Mouse (Mus musculus) Patski (cell line): ENCODE results near the gene Bbs9. TPM values are rescaled to one million over a fixed set of nuclear protein-coding genes. Genes with fewer than 3 reads are reported as not detected.

Experiments
- ATAC-seq: fragments of 100-300 bp; one replicate; pipeline ENCODE4 v1.8.0; 2021
- CTCF ChIA-PET: fragments of 350-600 bp; sonication (Branson Sonifier 250); formaldehyde crosslinking; loops from one replicate; lab custom pipeline; 2022; ENCODE audit warnings: inconsistent platforms; lab: Charles Lee
- POLR2A ChIA-PET: fragments of 350-600 bp; sonication (Branson Sonifier 250); formaldehyde crosslinking; loops from one replicate; lab custom pipeline; 2022; ENCODE audit warnings: antibody characterized with exemption, inconsistent platforms; lab: Charles Lee
- DNase-seq: peaks from one replicate; pipeline ENCODE4 v3.0.0-alpha.2; 2011; ENCODE audit warnings: low read depth, low spot score
- H3K27me3 ChIP-seq: fragments of 371-371 bp; one replicate; pipeline ENCODE4 v1.5.1; 2021
- CTCF ChIP-seq: fragments of 100-300 bp; IDR thresholded peaks from one replicate; pipeline ENCODE4 v1.5.1; 2021
- in situ Hi-C: fragments of 300-500 bp; cut with MboI; formaldehyde crosslinking; loops from 3 replicates; pipeline ENCODE4 v1.11.1; 2018; ENCODE audit warnings: low pct_unique_long_range_greater_than_20kb, mixed read lengths
- polyA plus RNA-seq: library from polyadenylated mRNA; unstranded; gene quantifications from one replicate; pipeline ENCODE4 v1.2.3, GENCODE M21; 2021

Gene Bbs9
- polyA plus RNA-seq, 1 experiment from 2014 or later = 12.8 TPM

DNA sequence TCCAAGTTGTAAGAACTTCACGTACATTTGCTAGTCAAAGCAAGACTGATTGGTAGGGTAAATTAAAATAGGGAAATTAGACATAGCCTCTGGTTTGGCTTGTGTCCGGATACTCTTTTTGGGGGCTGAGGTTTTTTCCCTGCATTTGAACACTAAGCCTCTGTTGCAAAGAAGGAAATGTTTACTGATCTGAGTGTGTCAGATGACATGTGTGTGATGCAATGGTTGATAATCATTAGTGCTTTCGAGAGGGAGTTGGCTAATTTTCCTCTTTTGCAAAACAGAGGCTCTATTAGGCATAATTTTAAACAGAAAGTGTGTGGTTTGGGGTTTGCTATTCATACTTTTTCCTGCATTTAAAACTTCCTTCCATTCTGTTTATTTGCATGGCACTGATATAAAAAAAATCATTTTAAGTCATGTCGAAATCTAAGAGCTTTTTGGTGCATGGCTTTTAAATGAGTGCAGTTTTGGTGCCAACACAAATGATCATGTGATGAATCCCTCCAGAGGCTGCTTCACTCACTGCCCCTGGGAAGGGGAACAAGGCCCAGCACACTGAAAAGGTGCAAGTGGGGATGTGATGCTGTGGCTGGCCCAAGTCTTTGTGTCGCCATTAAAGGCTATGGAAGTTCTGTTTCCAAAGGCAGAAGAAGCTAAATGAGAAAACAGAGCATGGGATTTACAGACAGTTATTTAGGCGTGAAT is 211.4 kb downstream of the Bbs9 start:
- no peak for TF ChIP-seq CTCF
- CTCF ChIA-PET = interaction anchor here (1.3 kb wide), 1 partner anchor 9 kb away, joined by 5 read pairs; no protein-coding TSS in a partner anchor
- ATAC-seq (no peak), DNase-seq (no peak)
- POLR2A ChIA-PET = no interaction called here
- in situ Hi-C loops = no loop called here
- H3K27me3 ChIP-seq = no peaks in the 10 kb centered on the region

DNA sequence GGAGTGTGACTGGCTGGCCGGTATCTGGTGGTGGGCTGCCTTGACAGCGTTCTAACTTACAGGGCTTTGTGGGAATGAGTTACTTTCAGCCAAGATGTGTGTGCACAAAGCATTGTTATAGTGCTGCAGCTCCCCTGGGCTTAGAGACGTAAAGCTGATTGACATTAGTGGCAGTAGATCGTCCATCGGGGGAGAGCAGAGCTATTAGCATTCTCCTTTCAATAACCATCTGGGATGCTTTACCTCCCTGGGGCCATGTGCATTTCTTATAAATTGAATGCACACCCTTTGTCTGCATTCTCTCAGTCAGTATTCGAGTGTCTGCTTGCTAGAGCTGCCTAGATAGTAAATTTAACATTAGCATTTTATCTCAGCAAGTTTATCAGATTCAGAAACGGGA is 214.7 kb downstream of the Bbs9 start:
- TF ChIP-seq CTCF = no peak
- ChIA-PET POLR2A (no interaction called here), CTCF (no interaction called here)
- no peak for ATAC-seq
- no peak for DNase-seq
- in situ Hi-C loops = loop anchor here (10.0 kb wide), 1 partner anchor 155 kb away; no protein-coding TSS in a partner anchor
- H3K27me3 ChIP-seq = no peaks in the 10 kb centered on the region

DNA sequence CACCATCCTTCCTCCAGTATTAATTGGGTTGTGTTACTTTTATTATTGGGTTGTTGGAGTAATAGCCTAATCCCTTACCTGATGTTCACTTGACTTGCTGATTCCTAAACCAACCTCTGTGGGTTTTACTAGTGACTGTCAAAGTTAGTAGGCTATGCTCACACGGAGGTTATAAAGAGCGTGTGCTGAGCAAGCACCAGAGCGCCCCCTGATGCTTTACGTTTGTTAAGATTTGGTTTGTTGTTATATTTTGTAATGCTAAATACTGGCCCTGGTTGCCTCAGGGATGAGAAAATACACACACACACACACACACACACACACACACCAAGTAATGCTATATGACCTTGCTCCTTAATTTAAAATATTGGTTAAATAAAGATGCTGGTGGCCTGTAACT is 219.9 kb downstream of the Bbs9 start:
- H3K27me3 ChIP-seq = no peaks in the 10 kb centered on the region
- ChIA-PET POLR2A (no interaction called here), CTCF (interaction anchor here (0.5 to 1.4 kb wide), 4 partner anchors 8 to 462 kb away, joined by 3 to 5 read pairs (median 4); no protein-coding TSS in a partner anchor)
- in situ Hi-C loops = loop anchor here (10.0 kb wide), 1 partner anchor 161 kb away; no protein-coding TSS in a partner anchor
- ATAC-seq (no peak), DNase-seq (no peak)
- TF ChIP-seq CTCF = no peak

DNA sequence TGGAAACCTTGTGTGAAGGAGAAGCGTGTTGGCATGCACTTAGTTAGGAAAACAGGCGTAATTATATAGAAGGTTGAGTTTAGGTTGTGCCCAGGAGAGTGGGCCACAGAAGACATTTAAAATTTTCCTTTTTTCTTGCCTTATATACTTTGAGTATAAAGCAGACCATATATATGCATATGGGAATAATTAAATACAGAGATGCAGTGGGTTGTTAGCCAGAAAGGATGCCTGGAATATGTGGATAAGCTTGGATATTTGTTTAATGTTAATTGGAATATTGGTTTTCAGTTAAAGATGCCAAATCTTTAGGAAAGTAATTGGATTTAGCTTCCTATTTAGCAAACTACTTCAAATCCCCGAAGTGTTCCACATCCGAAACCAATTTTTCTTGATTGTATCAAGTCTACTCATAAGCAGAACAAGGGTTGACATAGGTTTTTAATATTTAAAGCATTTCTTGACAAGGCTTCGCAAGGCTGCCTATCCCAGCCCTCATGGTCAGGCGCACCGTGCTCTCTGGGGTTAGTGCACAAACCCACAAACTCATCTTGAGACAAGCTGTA is 221.4 kb downstream of the Bbs9 start:
- no peak for TF ChIP-seq CTCF
- in situ Hi-C loops = loop anchor here (10.0 kb wide), 1 partner anchor 162 kb away; no protein-coding TSS in a partner anchor
- ATAC-seq (no peak), DNase-seq (no peak)
- no peaks in the 10 kb centered on the region for H3K27me3 ChIP-seq
- ChIA-PET POLR2A (no interaction called here), CTCF (interaction anchor here (0.7 to 1.4 kb wide), 4 partner anchors 9 to 23 kb away, joined by 3 to 5 read pairs (median 4); no protein-coding TSS in a partner anchor)

DNA sequence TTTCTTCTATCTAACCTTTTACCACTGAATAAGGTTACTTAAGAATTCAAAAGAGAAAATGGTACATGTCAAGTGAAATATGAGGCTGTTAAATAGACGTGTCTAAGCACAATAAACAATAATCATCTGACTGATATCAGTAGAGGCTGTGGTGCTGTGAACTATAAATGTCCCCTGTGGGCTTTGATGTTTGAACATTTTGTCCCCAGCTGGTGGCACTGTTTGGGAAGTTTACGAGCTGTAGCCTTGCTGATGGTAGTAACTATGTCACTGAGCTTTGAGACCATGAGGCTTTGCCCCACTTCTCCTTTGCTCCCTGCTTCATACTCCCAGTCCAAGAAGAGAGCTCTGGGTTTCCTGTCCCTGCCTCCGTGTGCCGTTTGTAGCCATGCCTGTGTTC is 222.3 kb downstream of the Bbs9 start:
- H3K27me3 ChIP-seq = no peaks in the 10 kb centered on the region
- CTCF ChIA-PET = interaction anchor here (2.0 kb wide), 1 partner anchor 12 kb away, joined by 12 read pairs; no protein-coding TSS in a partner anchor
- POLR2A ChIA-PET = no interaction called here
- ATAC-seq (no peak), DNase-seq (no peak)
- no peak for TF ChIP-seq CTCF
- in situ Hi-C loops = loop anchor here (10.0 kb wide), 1 partner anchor 163 kb away; no protein-coding TSS in a partner anchor

DNA sequence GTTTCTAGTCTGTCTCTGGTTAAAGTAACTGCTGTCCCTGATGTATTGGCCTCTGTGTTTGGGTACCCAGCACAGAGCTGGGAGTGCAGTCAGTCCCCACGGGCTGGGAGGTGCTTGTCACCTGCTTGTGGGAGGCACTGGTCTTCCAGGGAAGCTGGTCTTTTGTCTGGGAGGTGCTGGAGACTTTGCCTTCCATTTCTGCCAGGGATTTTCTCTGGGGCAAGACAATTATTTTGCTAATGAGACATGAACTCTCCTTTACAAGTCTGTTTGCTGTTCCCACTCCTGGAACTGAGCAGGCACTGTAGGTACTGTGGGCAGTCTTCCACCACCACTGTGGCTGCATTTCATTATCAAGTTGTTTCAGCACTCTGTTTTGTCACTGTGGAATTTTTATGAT is 223.0 kb downstream of the Bbs9 start:
- POLR2A ChIA-PET = no interaction called here
- ATAC-seq = no peak
- in situ Hi-C loops = loop anchor here (10.0 kb wide), 1 partner anchor 164 kb away; no protein-coding TSS in a partner anchor
- no peaks in the 10 kb centered on the region for H3K27me3 ChIP-seq
- no peak for TF ChIP-seq CTCF
- CTCF ChIA-PET = interaction anchor here (2.0 kb wide), 1 partner anchor 11 kb away, joined by 12 read pairs; no protein-coding TSS in a partner anchor
- no peak for DNase-seq

DNA sequence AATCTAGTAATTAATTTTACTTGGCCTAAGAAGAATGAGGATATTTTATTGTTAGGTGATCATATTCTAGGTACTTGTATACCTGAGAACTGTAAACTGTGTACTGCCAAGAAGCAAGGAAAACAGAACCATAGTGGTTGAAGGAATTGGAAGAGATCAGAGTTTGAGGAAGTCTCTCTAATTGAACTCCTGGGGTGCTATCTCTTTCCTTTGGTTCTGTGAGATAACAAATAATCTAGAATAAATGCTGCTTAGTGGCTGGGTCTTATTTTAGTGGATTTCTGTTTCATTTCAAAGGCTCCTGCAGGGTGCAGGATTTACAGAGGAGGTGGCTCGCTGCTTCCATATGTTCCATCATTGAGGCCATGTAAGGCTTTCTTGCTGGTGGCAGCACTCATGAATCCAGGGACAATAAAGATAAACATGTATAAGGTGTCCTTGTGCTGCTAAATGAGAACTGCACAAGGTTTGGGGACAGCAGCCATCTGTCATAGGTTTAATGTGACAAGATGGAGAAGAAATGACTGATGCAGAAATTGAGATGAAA is 226.6 kb downstream of the Bbs9 start:
- CTCF ChIA-PET = no interaction called here
- in situ Hi-C loops = loop anchor here (10.0 to 25.0 kb wide), 2 partner anchors 147 to 685 kb away; no protein-coding TSS in a partner anchor
- no peaks in the 10 kb centered on the region for H3K27me3 ChIP-seq
- no peak for TF ChIP-seq CTCF
- ATAC-seq (no peak), DNase-seq (no peak)
- POLR2A ChIA-PET = no interaction called here

DNA sequence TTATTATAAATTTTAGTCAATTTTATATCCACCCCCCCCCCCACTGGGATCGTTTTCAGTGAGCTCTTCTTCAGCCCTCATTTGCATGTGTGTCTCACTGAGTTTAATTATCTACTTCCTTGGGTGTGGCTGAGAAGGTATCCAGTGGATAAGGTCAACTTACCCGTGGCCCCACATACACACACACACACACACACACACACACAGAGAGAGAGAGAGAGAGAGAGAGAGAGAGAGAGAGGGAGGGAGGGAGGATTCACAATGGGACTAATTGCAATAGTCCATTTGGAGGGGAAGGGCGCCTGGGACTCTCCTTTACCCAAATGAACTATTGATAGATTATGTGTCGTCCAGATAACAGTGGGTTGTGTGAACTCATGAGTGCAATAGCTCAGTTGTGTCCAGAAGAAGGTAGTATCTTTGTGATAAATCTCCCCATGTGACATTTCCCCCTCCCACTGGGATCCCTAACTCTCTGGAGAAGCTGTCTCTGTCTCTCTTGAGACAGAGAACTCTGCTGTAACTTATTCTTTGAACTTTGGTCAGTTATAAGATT is 227.4 kb downstream of the Bbs9 start:
- no peak for DNase-seq
- no peak for TF ChIP-seq CTCF
- in situ Hi-C loops = loop anchor here (10.0 to 25.0 kb wide), 2 partner anchors 148 to 684 kb away; no protein-coding TSS in a partner anchor
- ATAC-seq = no peak
- H3K27me3 ChIP-seq = no peaks in the 10 kb centered on the region
- ChIA-PET CTCF (no interaction called here), POLR2A (no interaction called here)

DNA sequence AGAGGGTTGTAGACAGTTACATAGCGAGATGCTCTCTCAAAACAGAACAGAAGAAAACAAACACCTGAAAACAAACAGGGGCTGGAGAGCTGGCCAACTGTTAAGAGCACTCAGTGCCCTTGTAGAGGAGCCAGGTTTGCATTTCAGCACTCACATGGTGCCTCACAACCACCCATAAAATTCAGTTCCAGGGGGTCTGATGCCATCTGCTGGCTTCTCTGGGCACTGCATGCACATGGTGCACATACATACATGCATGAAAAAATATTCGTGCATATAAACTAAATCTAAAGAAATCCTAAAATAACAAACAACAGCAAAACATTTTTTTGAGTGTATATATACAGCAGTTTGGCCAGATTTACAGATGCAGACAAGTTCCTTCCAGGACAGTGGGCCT is 228.0 kb downstream of the Bbs9 start:
- peak; percentile 67 for TF ChIP-seq CTCF
- in situ Hi-C loops = loop anchor here (10.0 to 25.0 kb wide), 2 partner anchors 149 to 684 kb away; no protein-coding TSS in a partner anchor
- ChIA-PET POLR2A (no interaction called here), CTCF (no interaction called here)
- no peaks in the 10 kb centered on the region for H3K27me3 ChIP-seq
- no peak for ATAC-seq
- no peak for DNase-seq
